Mouse (Mus musculus) midbrain, embryonic 11.5 days (tissue): ENCODE measurements around the gene St7. TPM values are rescaled to one million over a fixed set of nuclear protein-coding genes. Genes with fewer than 3 reads are reported as not detected.

ENCODE experiments used
- ATAC-seq: fragments of 200-750 bp; cut with Nextera tagmentation; 2 replicates; pipeline ENCODE4 v1.8.0; 2017; ENCODE audit warnings: moderate TSS enrichment, moderate library complexity; ENCODE audit not compliant: low FRiP score
- DNase-seq: peaks from one replicate; pipeline ENCODE4 v3.0.0; 2015; ENCODE audit warnings: low spot score; ENCODE audit errors: missing footprints
- H3K27ac ChIP-seq: fragments of 300-500 bp; sonication (generic); 2 replicates; pipeline ENCODE4 v1.5.1; 2014; ENCODE audit warnings: low read depth, low read length
- H3K27me3 ChIP-seq: fragments of 300-500 bp; sonication (generic); 2 replicates; pipeline ENCODE4 v1.6.1; 2014; ENCODE audit warnings: mild to moderate bottlenecking, low read length, moderate library complexity, mixed read lengths; ENCODE audit not compliant: control insufficient read depth, insufficient read depth
- H3K36me3 ChIP-seq: fragments of 300-500 bp; sonication (generic); 2 replicates; pipeline ENCODE4 v1.6.1; 2014; ENCODE audit warnings: mild to moderate bottlenecking, low read length, moderate library complexity, mixed read lengths; ENCODE audit not compliant: control insufficient read depth, insufficient read depth
- H3K4me1 ChIP-seq: fragments of 300-500 bp; sonication (generic); 2 replicates; pipeline ENCODE4 v1.6.1; 2014; ENCODE audit warnings: low read length; ENCODE audit not compliant: control insufficient read depth, insufficient read depth
- H3K4me2 ChIP-seq: fragments of 300-500 bp; sonication (generic); 2 replicates; pipeline ENCODE4 v1.6.1; 2014; ENCODE audit warnings: mild to moderate bottlenecking, moderate library complexity
- H3K4me3 ChIP-seq: fragments of 300-500 bp; sonication (generic); 2 replicates; pipeline ENCODE4 v1.5.1; 2014; ENCODE audit warnings: low read depth, low read length
- H3K9ac ChIP-seq: fragments of 300-500 bp; sonication (generic); 2 replicates; pipeline ENCODE4 v1.6.1; 2014; ENCODE audit warnings: low read length
- H3K9me3 ChIP-seq: fragments of 300-500 bp; sonication (generic); 2 replicates; pipeline ENCODE4 v1.6.1; 2016; ENCODE audit warnings: low read length; ENCODE audit not compliant: control insufficient read depth
- WGBS: fragments of 180-500 bp; shearing (Covaris S2); extraction: QIAGEN DNeasy Blood & Tissue Kit; methylation state at CpG from one replicate; pipeline ENCODE4 v1.1.7; 2014; 5-methylcytosine and 5-hydroxymethylcytosine counted together
- polyA plus RNA-seq: library from polyadenylated mRNA; unstranded; fragments of >200 nt; fragmentation: Nextera tagmentation; extraction: Ambion mirVana; gene quantifications from 2 replicates; pipeline ENCODE4 v1.2.1, GENCODE M21; 2014

St7 gene
- polyA plus RNA-seq, 1 experiment from 2014 or later, result 36.6 TPM

DNA sequence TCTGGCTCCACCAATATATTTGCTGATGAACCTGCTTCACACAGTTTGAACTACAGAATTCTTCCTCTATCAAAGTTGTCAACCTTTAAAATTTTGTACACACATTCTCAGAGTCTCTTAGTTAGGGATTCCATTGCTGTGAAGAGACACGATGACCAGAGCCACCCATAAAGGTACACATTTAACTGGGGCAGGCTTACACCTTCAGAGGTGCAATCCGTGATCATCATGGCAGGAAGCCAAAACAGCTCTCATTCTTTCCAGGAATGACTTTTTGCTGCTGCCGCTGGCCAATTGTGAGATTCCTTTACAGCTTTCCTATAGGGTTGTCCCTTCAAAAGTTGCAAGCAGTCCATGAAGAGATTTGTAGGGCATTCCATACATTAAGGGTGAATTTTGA is 210.6 kb downstream of the St7 start:
- no peak overlapping the region for H3K27ac ChIP-seq
- no peaks in the 10 kb centered on the region for H3K9me3 ChIP-seq
- ATAC-seq, result no peak
- DNase-seq, result no peak
- 90% methylated on average over 3 of the region's 3 CpGs for whole genome bisulfite sequencing
- peaks cover 22% of the 10 kb centered on the region for H3K4me1 ChIP-seq
- H3K27me3 ChIP-seq, result no peaks in the 10 kb centered on the region
- no peak overlapping the region for H3K4me2 ChIP-seq
- no peaks in the 10 kb centered on the region for H3K36me3 ChIP-seq
- H3K4me3 ChIP-seq, result no peak overlapping the region
- no peak overlapping the region for H3K9ac ChIP-seq

DNA sequence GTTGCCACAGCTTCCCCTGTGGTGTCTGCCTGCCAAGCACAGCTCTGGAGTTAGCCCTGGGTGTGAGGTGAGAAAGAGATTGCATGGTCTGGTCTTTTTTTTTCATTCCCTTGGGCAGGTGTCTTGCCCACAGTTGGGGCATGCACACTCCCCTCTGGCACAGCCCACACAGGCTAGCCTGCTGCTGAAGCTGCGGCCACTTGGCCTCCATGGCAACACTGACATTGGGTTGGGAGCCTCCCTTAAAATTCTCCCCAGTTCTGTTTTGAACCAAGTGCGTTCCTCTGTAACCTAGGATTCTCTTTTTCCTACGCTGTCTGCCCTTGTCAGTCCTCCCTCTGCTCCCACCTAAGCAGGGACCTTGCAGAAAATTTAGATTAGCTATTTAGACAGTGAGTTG is 213.0 kb downstream of the St7 start:
- peak; percentile 64 for ATAC-seq
- H3K27ac ChIP-seq, result no peak overlapping the region
- peaks cover 22% of the 10 kb centered on the region for H3K4me1 ChIP-seq
- H3K27me3 ChIP-seq, result no peaks in the 10 kb centered on the region
- no peak overlapping the region for H3K4me3 ChIP-seq
- no peak overlapping the region for H3K9ac ChIP-seq
- 33% methylated on average over 3 of the region's 3 CpGs for WGBS
- DNase-seq, result no peak
- no peak overlapping the region for H3K4me2 ChIP-seq
- H3K36me3 ChIP-seq, result no peaks in the 10 kb centered on the region
- H3K9me3 ChIP-seq, result no peaks in the 10 kb centered on the region

DNA sequence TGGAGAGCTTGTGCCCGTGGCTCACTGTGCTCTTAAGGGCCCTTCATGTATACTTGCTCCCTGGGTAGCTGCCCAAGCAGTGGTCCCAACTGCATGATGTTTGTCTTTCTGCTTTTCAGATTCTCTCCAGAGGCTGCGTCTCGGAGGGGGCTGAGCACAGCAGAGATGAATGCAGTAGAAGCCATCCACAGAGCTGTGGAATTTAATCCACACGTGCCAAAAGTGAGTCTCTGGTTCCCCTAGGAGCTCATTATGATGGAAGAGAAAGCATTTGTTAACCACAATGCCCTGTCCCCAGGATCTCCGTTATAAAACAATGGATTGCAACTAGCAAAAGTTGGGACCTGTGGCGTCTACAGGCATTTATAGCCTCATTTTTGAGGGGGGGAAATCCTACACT is 213.6 kb downstream of the St7 start:
- Histone ChIP-seq H3K9ac (no peak overlapping the region), H3K36me3 (no peaks in the 10 kb centered on the region), H3K27ac (no peak overlapping the region), H3K27me3 (no peaks in the 10 kb centered on the region), H3K4me2 (no peak overlapping the region), H3K9me3 (no peaks in the 10 kb centered on the region), H3K4me1 (peaks cover 22% of the 10 kb centered on the region), H3K4me3 (no peak overlapping the region)
- ATAC-seq (peak; percentile 49), DNase-seq (no peak)
- 5% methylated on average over 6 of the region's 6 CpGs for WGBS

DNA sequence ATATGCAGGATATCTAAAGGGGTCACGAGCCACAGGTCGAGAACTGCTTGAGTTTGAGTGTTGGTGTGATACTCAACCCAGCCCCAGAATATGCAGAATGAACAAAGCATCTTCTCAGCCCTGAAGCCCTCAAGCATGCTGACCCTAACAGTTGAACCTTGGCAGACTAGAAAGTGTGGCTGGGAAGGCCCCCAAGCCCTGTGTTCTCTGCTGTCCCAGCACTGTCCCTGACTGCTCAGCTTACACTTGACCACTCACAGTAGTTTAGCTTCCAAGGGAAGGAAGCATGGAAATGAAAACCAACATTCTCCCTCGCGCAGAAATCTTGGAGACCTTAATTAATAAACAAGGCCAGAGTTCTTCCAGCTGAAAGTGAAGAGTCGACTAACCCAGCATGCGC is 219.6 kb downstream of the St7 start:
- no peaks in the 10 kb centered on the region for H3K27me3 ChIP-seq
- H3K4me3 ChIP-seq, result no peak overlapping the region
- H3K4me2 ChIP-seq, result no peak overlapping the region
- ATAC-seq (0 out of 2 replicates have a peak, but pooled peaks have one; percentile 43), DNase-seq (no peak)
- WGBS, result 69% methylated on average over 6 of the region's 6 CpGs
- peaks cover 13% of the 10 kb centered on the region for H3K4me1 ChIP-seq
- no peaks in the 10 kb centered on the region for H3K36me3 ChIP-seq
- H3K27ac ChIP-seq, result peak overlapping the region; percentile 51
- no peaks in the 10 kb centered on the region for H3K9me3 ChIP-seq
- H3K9ac ChIP-seq, result no peak overlapping the region

DNA sequence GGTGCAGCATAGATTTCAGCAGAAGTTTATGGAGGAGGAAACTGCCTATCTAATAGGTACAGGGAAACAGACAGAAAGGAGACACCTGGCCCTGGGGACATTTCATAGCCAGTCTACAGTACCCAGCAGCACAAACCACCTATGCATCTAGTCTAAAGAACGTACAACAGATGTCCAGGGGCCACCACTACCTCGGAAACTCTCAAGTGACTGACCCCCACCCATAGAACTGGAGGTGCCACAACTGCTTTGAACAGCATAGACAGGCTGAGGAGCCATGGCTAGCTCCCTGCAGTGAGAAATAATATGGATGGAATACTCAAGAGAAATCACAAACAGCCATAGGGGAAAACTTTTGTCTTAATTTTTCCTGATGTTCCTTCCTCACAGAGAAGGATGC is 220.1 kb downstream of the St7 start:
- Histone ChIP-seq H3K4me2 (no peak overlapping the region), H3K27ac (peak overlapping the region; percentile 51; the same call in 1 of the 2 replicates), H3K4me3 (no peak overlapping the region), H3K4me1 (peaks cover 13% of the 10 kb centered on the region), H3K9ac (no peak overlapping the region), H3K9me3 (no peaks in the 10 kb centered on the region), H3K36me3 (no peaks in the 10 kb centered on the region), H3K27me3 (no peaks in the 10 kb centered on the region)
- no peak for DNase-seq
- 60% methylated on average over 2 of the region's 2 CpGs for WGBS
- ATAC-seq, result peak; percentile 64

DNA sequence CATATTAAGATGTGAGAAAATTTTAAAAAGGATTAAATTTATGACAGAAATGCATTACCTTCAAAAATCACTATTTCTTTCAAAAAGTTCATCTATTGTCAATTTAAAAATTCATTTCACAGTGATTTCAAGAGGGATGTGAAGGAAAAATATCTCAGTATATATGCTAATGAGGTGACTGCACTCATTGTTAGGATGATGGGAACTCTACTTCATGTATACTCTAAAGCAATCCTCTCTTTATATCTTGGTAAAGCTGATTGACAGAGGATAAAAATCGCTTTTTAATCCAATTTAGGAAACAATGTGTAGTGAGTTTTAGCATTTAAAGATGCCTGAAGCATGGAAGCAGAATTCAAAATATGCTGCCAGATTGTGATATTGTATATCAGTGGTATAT is 220.6 kb downstream of the St7 start:
- H3K27ac ChIP-seq, result no peak overlapping the region
- DNase-seq (no peak), ATAC-seq (peak; percentile 78)
- no peaks in the 10 kb centered on the region for H3K36me3 ChIP-seq
- no peak overlapping the region for H3K4me3 ChIP-seq
- 51% methylated on average over 1 of the region's 1 CpGs for WGBS
- H3K9me3 ChIP-seq, result no peaks in the 10 kb centered on the region
- H3K4me1 ChIP-seq, result peaks cover 13% of the 10 kb centered on the region
- no peak overlapping the region for H3K4me2 ChIP-seq
- no peaks in the 10 kb centered on the region for H3K27me3 ChIP-seq
- H3K9ac ChIP-seq, result no peak overlapping the region

DNA sequence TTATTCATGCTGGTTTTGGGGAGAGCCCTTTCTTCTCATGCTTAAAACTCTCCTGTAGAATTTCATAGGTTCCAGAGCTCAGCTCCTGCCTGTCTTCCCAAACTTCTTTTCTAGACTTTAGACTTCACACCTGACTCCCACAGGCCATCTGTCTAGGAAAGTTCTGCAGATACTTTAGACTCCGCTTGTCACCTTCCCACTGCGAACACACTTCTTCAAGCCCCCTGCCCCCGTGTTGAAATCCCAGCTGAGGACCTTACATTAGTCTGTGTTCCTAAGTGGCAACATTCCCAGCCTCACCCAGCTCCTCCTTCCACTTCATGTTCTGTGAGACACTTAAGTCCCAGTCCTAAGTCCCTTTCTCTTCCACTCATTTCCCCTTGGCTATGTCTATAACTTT is 221.6 kb downstream of the St7 start:
- Histone ChIP-seq H3K4me2 (no peak overlapping the region), H3K4me3 (no peak overlapping the region), H3K27me3 (no peaks in the 10 kb centered on the region), H3K4me1 (peaks cover 13% of the 10 kb centered on the region), H3K36me3 (no peaks in the 10 kb centered on the region), H3K9ac (no peak overlapping the region), H3K9me3 (no peaks in the 10 kb centered on the region), H3K27ac (no peak overlapping the region)
- no peak for ATAC-seq
- WGBS, result 91% methylated on average over 3 of the region's 3 CpGs
- DNase-seq, result no peak

DNA sequence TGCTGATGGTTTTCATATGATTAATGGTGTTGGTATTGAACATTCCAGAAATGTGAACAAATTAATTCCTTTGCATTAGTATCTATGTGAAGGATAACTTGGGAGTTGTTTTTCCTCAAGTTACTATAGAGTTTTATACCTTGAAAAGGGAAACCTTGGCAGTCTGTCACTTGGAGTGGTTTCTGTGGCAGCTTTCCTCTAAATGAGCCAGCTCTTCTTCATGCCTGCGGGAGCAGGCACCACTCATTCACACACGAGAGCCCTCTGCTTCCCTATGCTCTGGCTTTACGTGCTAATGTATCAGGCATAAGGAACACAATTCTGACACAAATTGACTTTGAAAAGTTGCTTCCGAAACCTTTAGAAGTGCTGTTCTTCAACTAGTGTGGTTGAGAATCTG is 224.5 kb downstream of the St7 start:
- 92% methylated on average over 4 of the region's 4 CpGs for WGBS
- H3K9me3 ChIP-seq, result no peaks in the 10 kb centered on the region
- H3K27me3 ChIP-seq, result no peaks in the 10 kb centered on the region

DNA sequence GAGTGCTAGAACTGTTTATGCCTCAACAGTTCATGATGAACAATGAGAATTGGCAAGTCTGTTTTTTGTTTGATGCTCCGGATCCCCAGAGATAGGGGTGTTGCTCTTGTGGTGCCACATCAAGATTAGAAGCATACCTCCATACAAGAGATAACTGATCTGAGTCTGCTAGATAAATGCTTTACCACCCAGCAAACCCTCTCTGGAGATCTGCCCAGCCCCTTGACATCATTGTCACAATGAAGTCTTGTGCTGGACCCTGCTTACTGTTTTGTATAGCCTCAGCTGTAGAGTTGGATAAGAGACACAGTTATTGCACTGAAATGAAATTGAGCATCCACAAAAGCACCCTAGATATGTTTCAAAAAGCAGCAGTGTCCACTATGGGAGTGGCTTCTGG is 229.4 kb downstream of the St7 start:
- no peaks in the 10 kb centered on the region for H3K36me3 ChIP-seq
- no peak overlapping the region for H3K27ac ChIP-seq
- no peak overlapping the region for H3K9ac ChIP-seq
- DNase-seq (no peak), ATAC-seq (no peak)
- H3K9me3 ChIP-seq, result no peaks in the 10 kb centered on the region
- WGBS, result 88% methylated on average over 1 of the region's 1 CpGs
- no peak overlapping the region for H3K4me2 ChIP-seq
- H3K4me1 ChIP-seq, result peaks cover 4% of the 10 kb centered on the region; the same call in 1 of the 2 replicates
- no peaks in the 10 kb centered on the region for H3K27me3 ChIP-seq
- no peak overlapping the region for H3K4me3 ChIP-seq

More for the DNA sequence above, 224.5 kb downstream of the St7 start:
- H3K4me3 ChIP-seq, result no peak overlapping the region
- H3K4me2 ChIP-seq, result no peak overlapping the region
- peaks cover 13% of the 10 kb centered on the region for H3K4me1 ChIP-seq
- ATAC-seq, result no peak
- DNase-seq, result no peak
- H3K27ac ChIP-seq, result no peak overlapping the region
- H3K36me3 ChIP-seq, result no peaks in the 10 kb centered on the region
- H3K9ac ChIP-seq, result no peak overlapping the region

DNA sequence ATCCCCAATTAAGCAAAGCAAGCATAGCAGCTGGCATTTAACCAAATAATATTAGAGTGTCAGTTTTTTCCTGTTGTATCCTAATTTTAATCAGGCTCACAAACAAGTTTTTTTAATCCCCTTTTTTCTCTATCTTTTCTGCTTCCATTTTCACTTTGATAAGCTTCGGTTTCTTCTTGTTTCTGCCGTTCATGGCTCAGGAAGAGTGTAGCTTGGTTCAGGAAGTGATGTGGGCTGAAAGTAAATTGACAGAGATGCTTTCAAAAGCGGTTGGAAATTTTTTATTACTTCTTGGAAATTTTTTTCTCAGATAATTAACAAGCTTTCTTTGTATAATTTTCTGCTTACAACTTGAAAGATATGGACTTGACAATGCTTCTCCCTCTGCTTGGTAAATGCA is 230.2 kb downstream of the St7 start:
- Histone ChIP-seq H3K4me2 (no peak overlapping the region), H3K27ac (no peak overlapping the region), H3K36me3 (no peaks in the 10 kb centered on the region), H3K27me3 (no peaks in the 10 kb centered on the region), H3K9me3 (no peaks in the 10 kb centered on the region), H3K4me3 (no peak overlapping the region), H3K4me1 (peaks cover 4% of the 10 kb centered on the region; the same call in 1 of the 2 replicates), H3K9ac (no peak overlapping the region)
- whole genome bisulfite sequencing, result 86% methylated on average over 3 of the region's 3 CpGs
- no peak for DNase-seq
- ATAC-seq, result no peak
